Mouse (Mus musculus) mouse embryonic stem cell (cell line): ENCODE measurements at regions not wholly inside any gene's neighbourhood (a gene's known extent, or its start where the extent isn't known, plus 50 kb on each side); places are given as distances from the start of the nearest gene placed in this dataset.

Experiments
- in situ Hi-C, 2 experiments: fragments of 300-500 bp; cut with MboI; formaldehyde crosslinking; loops; 1 replicate in 1 of 2; 3 replicates in 1 of 2; pipeline ENCODE4 v1.14.3; 2019 to 2020; ENCODE audit warnings: low sequenced_read_pairs in 2 of 2, low pct_unique_long_range_greater_than_20kb in 1 of 2, mixed read lengths in 1 of 2; ENCODE audit not compliant: unreplicated experiment in 1 of 2

DNA sequence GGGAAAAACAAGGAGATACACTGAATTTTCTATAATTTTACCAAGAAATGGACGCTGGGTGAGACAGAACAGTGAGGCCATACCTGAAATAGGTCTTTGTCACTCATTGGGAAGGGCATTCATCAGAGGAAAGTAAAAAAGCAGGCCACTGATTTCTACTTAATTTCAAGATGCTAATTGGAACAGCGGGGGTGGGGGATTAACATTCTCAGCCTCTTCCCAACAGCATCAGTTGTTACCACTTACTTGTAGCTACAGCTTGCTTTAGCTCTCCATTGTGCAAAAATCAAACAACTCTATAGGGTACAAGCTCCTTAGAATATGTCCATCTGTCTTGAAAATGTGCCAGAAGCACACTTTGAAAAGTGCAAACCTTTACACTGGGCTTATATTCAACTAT, 580.2 kb downstream of the Psat1 start:
- in situ Hi-C loops, result no loop called here

DNA sequence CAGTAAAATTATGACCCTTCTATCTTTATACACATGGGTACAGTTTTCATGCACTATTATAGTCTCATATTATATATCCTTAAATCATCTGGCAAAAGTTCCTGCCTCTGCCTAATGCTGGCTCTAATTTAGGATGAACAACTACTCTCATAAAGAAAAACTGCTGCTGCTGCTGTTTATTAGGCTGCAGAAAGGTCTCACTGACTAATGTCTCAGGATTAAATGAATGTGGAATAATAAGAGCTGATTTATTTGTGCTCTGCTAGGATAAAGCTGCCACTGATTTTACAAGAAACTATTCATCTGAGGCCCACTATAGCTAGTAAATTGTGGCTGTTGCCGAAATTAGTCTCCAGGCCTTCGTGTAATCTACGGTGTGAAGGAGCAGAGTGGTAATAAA, 590.0 kb downstream of the Psat1 start:
- in situ Hi-C loops, result no loop called here

DNA sequence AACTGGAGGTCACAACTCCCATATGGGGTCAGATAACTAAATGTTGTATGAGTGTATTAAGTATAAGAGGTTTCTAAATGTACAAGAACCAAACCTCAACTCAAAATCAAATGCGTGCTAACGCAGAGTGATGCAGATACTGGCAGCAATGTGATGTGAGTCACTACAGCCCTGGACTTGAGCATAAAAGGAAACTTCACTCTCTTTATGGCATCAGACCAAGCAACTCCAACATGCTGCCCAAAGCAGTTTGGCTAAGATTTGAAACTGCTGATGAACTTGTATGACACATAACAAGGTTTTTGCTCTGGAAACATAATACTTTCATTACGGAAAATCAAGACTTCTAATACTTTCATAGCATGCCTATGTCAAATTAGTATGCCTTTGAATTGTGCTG, 598.8 kb downstream of the Psat1 start:
- in situ Hi-C loops, result no loop called here

DNA sequence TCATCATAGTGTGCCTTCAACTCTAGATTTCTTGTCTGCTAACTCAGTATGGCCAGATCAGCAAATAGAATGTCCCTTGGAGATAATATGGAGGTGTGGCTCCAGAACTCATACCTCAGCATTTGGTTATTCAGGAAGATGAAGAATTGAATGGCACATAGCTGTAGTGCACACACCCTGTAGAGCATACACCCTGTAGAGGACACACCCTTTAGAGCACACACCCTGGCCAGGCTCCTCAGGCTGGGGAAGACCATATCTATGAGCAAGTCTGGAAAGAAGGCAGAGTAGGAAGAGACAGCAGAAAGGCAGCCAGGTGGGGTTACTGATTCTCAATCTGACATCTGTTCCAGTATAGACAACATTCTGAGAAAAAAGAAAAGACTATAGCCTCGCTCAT, 604.9 kb downstream of the Psat1 start:
- in situ Hi-C loops, result no loop called here

DNA sequence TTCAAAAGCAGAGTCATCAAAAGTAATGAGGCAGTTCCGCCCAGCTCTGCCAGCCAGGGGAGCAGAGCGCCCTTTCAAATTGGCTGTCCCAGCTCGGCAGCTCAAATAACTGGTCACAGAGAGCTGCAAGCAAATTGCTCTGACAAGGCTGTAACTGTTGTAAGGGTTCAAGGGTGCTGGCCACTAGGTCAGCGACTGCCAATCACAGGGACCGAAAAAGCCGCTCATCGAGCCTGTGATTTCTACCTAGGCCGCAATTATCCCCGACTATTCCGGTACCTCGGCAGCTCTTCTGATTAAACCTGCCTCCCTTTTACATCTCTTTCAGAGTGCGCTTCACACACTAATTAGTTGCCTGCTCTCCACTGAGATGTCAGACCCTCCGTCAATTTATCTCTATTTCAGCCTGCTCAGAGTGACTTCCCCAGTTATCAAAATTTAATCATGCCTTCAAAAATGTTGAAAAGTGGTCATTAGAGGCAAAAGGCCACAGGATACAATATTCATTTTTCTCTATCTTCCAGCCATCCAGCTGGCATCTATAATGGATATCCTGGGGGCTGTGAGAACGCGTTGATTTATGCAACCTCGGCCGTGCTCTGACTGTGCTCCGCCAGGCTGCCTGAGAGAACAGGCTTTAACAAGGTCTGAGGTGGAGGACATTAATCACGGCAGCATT, 606.7 kb downstream of the Psat1 start:
- in situ Hi-C loops, result no loop called here

DNA sequence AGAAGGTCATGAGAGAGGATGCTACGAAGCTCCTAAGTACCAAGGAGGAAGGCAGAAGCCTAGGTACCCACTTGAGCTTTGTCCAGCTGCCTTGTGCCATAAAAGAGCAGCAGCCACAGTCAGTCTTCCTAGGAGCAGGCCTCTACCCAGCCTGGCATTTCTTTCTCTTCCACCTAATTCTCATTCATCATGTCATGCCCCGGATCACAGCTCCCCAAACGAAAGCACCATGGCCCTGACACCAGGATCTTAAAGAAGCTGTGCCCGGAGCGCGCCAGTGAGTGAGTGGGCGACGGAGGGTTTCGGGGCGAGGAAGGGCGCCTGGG, 607.2 kb downstream of the Psat1 start:
- in situ Hi-C loops, result no loop called here

DNA sequence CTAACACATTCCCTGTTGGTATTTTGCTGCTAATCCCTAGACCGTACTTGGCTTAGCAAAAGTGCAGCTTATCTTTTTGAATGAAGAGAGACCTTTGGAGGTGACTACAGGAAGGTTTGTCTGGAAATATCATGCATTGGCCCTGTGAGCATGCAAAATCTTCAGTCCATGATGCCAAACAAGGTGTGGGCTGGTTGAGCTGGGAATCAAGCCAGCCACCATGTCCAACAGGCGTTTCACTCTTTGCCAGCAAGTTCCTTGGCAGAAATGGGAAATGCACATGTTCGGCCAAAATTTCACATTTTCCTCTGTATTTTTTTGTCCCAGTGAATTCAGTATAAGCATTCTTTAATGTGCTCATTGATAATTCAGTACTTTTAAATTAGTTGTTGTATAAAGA, 617.0 kb downstream of the Psat1 start:
- in situ Hi-C loops, result no loop called here

DNA sequence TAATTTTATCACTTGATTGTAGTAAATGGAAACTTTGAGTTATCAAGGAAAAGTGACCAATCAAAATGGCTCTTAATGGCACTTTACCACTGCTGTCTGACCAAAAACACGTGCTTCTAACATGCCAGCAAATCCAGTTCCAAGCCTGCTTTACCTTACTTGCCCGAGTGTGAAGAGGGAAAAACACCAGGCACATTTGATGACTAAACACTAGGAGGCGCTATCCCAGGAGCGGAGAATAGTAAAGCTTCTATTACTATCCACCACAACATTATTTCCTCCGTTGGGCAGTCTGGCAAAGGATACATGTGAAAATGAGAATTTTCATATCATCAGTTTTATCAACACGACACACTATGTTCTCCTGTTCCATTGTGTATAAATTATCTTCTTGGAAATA, 647.7 kb downstream of the Psat1 start:
- in situ Hi-C loops, result no loop called here

DNA sequence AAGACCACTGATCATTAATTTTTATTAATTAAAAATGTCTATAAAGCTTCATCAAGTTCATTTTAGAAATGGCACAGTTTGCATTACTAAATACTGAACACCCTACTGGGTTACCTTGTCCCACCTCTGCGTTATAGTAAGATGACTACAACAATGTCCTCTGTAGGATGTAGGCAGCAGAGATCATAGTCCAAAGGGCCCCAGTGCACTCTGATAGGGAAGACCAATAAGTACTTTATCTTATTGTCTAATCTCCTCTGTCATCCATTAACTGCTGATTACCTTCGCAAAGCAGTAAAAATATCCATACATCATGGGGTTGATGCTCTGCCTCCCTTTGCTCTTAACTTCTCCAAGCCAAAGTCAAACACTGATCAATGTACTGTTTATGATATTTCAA, 662.1 kb downstream of the Psat1 start:
- in situ Hi-C loops, result no loop called here

DNA sequence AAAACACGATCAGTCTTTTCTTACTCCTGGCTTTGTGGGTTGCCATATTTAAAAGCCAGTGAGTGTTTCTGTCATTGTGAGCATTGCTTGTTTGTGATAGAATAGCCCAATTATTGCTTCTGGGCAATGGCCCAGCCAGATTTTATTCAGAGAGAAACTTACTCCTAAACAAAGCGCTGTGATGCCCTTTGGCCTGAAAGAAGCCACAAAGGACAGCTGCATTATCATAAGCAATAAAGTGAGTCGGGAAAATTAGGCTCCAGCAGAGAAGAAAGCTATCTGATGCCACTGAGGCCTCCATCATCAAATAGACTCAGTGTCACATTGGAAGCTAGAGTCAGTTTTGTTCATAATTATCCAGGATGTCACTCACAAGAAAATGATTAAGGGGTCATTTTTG, 644.9 kb upstream of the Tle4 start:
- in situ Hi-C loops, result no loop called here

DNA sequence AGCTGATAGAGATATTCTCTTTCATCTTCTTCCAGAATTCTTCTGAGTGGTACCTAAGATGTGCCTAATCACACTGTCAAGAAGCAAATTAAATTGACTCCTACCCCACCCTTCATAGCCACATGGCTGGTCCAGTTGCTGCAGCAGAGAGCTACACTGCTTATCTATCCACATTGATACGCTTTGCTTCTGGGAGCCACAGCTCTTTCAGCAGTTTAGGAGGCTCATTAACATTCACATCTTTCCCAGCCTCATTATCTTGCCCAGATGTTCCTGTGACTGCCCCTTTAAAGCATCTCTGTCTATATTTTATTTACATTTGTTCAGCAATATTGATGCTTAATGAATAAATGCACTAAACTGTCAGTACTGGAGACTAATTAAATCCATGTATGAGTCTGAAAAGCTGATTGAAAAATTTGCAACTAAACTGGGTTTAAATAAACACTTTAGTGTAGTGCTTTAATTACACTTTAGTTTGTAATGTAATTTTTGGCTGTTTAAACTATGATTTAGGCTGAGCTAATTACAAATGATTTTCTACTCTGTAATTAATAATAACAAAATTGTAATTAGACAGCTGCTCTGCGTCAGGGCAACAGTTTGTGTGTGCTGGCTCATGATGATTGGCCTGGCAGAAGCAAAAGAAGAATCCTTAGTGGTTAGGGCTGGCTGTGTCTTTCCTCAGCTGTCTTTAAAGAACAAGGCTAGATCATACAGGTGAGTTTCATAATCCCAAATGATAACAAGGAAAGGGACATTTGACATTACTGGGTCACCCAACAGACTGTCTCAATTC, 632.5 kb upstream of the Tle4 start:
- in situ Hi-C loops, result no loop called here

DNA sequence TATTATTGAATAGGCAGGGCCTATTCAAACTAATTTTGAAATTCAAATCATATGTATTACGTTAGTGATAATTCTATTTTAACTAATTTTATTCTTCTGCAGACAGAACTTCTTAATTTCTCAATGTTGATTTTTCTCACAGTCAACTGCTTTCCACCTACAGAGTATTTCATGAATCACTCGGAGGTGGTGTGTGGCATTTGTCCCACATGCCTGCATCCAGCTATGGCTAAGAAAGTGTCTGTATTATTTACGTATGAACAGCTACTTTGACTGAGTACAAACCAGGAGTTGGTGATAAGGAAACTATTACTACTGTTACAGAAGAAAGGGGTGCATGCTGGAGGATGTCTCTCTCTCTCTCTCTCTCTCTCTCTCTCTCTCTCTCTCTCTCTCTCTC, 619.5 kb upstream of the Tle4 start:
- in situ Hi-C loops, result no loop called here

DNA sequence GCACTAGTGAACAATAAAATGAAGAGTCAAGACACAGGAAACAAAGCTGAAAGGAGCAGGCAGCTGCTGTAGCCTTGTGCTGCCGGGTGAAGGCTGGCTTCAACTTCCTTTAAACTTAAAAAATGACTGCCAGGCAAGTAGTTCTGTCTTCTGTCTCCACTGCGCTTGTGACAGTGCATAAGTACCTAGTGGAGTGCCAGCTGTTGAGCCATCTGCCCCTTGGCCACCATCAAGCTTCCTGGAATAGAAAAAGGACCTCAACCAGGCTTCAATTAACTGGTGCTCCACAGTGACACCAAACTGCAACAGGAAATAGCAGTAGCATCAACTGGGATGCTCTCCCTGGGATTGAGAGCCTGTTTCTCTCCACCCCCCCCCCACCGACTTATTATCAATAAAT, 616.8 kb upstream of the Tle4 start:
- in situ Hi-C loops, result no loop called here

DNA sequence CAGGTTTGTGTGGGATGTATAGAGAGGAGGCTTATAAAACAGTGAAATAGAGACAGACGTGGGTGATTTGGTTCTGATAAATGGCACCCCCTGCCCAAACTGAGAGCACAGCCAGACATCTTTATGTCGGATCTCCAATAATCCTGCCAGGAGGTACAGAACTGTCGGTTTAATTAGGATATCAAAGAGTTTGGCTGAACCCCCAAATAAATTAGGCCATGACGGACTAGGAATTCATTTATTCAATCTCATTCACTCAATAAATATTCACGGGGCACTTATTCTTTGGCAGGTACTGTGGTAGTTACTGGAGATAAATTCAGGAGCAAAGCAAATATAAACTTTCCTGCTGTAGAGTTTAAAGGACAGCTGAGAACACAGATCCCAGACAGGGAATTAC, 615.0 kb upstream of the Tle4 start:
- in situ Hi-C loops, result no loop called here

DNA sequence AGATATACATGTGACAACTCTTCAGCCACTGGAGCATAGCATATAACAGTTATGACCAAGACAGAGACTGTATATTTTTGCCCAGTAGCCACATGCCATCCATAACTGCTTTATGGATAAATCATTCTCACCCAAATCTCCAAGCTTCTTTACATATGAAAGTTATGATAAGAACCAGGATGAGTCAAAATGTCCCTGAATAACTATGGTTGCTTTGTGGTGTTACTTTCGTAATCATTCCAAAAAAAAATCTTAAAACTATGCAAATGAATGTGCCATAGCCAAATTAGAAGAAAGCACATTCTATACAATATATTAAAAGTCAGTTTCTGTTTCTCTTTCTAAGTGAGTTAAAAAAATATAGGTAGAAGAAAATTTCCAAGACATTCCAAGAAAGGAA, 605.2 kb upstream of the Tle4 start:
- in situ Hi-C loops, result no loop called here

DNA sequence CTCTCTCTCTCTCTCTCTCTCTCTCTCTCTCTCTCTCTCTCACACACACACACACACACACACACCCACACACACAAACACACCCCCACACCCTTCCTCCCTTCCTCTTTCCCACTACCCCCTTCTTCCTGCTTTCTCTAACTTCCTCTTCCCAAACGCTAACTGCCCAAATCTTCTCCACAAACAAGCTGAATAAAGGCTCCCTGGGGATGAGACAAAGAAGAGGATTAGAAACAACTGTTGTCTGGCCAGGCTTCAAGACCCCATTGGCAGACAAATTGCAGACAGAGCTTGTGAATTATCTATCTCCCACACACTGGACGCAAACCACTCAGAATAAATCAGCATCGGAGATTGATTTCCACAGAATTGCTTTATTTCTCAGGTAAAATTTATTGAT, 603.4 kb upstream of the Tle4 start:
- in situ Hi-C loops, result no loop called here

DNA sequence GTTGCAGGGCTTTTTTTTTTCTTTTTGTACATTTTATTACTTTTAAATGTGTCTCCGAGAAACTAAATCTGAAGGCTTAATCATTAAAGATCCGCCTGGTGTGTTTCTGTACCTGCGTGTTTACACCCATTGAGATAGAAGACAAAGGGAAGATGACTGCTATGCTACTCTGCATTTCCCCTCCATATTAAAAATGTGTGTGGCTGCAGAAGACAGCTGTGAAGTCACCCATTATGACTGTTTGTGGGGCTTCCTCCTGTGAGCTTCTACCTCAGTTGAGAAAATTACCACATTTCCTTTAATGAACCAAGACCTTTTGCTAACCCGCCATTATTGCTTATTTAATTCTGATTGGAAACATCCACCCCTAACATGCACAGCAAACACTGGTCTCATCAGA, 602.9 kb upstream of the Tle4 start:
- in situ Hi-C loops, result no loop called here

DNA sequence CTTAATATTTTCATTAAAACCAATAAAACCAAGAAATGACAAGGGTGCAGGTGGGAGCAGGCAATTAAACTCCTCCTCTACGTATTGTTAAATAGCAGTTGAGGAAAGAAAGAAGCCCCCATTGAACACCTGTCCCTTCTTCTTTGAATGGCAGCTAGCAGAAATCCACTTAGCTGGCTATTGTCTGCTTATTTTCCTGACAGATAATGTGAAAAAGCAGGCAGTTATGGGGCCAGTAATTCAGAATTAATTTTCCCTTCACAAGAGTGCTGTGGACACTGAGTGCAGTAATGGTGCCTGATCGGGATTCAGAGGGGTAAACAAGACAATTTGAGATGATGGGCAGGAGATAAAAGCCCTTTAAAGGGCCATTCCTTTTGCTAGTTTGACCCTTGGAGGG, 602.5 kb upstream of the Tle4 start:
- in situ Hi-C loops, result no loop called here

DNA sequence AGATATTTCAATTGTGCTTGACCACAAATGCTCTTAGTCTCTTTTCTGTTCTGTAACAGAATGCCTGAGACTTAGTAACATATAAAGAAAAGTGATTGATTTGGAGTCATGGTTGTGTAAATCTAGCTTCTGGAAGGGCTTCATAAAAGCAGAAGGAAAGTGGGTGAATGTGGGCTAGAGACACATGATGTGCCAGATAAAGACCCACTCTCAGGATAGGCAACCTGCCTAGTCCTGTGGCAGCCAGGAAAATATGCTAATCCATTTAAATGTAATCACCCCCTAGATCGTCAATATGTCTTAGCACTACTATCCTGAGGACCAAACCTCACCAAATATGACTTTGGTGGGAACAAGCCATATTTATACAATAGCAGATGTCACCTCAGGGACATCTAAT, 601.8 kb upstream of the Tle4 start:
- in situ Hi-C loops, result no loop called here

DNA sequence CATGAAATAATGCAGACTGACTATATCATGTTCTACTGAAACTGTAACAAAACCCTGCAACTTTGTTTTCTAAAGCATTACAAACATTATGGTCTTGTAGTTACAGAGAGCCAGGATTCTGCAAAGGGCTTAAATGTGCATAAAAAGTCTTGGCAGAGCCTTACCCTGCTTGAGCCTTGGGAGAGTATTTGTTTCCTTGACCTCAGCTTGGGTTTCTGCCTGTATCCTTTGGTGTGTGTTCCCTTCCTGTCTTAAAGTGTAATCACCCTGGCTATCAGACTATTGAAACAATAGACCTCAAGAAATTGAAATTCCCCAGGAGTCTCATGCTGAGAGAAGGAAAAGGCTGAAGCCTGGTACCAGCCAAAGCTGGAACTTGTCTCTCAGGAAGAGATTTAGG, 577.4 kb upstream of the Tle4 start:
- in situ Hi-C loops, result no loop called here
